Mouse (Mus musculus) right cerebral cortex, postnatal 36 days (tissue): ENCODE results near the gene Gnb1.

ENCODE experiments used
- DNase-seq, 2 experiments: peaks; one replicate each; pipeline ENCODE4 v3.0.0; 2022; ENCODE audit warnings: low spot score in 2 of 2, mixed read lengths in 1 of 2

The Gnb1 gene

GRCm38 (mm10) chr4:155577132-155577531 lies 86.0 kb downstream of the Gnb1 start:
- DNase-seq = no peak

GRCm38 (mm10) chr4:155577741-155578140 lies 86.6 kb downstream of the Gnb1 start:
- DNase-seq = no peak

GRCm38 (mm10) chr4:155578336-155579125 lies 87.4 kb downstream of the Gnb1 start:
- DNase-seq = no peak

GRCm38 (mm10) chr4:155580420-155580819 lies 89.3 kb downstream of the Gnb1 start:
- DNase-seq = no peak

GRCm38 (mm10) chr4:155582279-155582905 lies 91.2 kb downstream of the Gnb1 start:
- DNase-seq = no peak

GRCm38 (mm10) chr4:155589356-155589755 lies 98.2 kb downstream of the Gnb1 start:
- no peak for DNase-seq

GRCm38 (mm10) chr4:155591012-155591719 lies 100.0 kb downstream of the Gnb1 start:
- no peak for DNase-seq

GRCm38 (mm10) chr4:155593780-155594179 lies 102.6 kb downstream of the Gnb1 start:
- no peak for DNase-seq

- no peak for DNase-seq
Observed at GRCm38 (mm10) chr4:155595777-155596176, 104.6 kb downstream of the Gnb1 start.

- DNase-seq = no peak
Observed at GRCm38 (mm10) chr4:155596606-155597005, 105.4 kb downstream of the Gnb1 start.

- no peak for DNase-seq
Observed at GRCm38 (mm10) chr4:155598536-155598935, 107.4 kb downstream of the Gnb1 start.

GRCm38 (mm10) chr4:155599901-155600825 lies 109.0 kb downstream of the Gnb1 start:
- no peak for DNase-seq

GRCm38 (mm10) chr4:155601091-155601996 lies 110.2 kb downstream of the Gnb1 start, which contains the start of gene Slc35e2:
TSS of gene Slc35e2 (plus strand) at chr4:155601416.
- peak; percentile 86 to 92 for DNase-seq

- no peak for DNase-seq
Observed at GRCm38 (mm10) chr4:155601997-155602456, 110.9 kb downstream of the Gnb1 start.

- no peak for DNase-seq
Observed at GRCm38 (mm10) chr4:155602753-155603152, 111.6 kb downstream of the Gnb1 start.

- no peak for DNase-seq
Observed at GRCm38 (mm10) chr4:155603801-155604200, 112.6 kb downstream of the Gnb1 start.

- no peak for DNase-seq
Observed at GRCm38 (mm10) chr4:155605132-155605531, 114.0 kb downstream of the Gnb1 start.

- no peak for DNase-seq
Observed at GRCm38 (mm10) chr4:155606825-155607224, 115.7 kb downstream of the Gnb1 start.
